Mouse (Mus musculus) embryonic facial prominence, embryonic 11.5 days (tissue): ENCODE data around the gene Fads6. TPM values are rescaled to one million over a fixed set of nuclear protein-coding genes. Genes with fewer than 3 reads are reported as not detected.

Source experiments
- ATAC-seq: fragments of 200-750 bp; cut with Nextera tagmentation; replicated peaks from 2 replicates; pipeline ENCODE4 v1.8.0; 2017; ENCODE audit warnings: low read depth; ENCODE audit not compliant: insufficient number of reproducible peaks, low FRiP score, low TSS enrichment
- DNase-seq: peaks from one replicate; pipeline ENCODE4 v3.0.0-alpha.2; 2015; ENCODE audit warnings: low spot score
- H3K27ac ChIP-seq: fragments of 300-500 bp; sonication (generic); replicated peaks from 2 replicates; pipeline ENCODE4 v1.5.1; 2014; ENCODE audit warnings: mild to moderate bottlenecking, low read depth, low read length, control low read depth
- H3K27me3 ChIP-seq: fragments of 300-500 bp; sonication (generic); 2 replicates; pipeline ENCODE4 v1.6.1; 2014; ENCODE audit warnings: mild to moderate bottlenecking, low read length, moderate library complexity, mixed read lengths; ENCODE audit not compliant: control insufficient read depth, insufficient read depth
- H3K36me3 ChIP-seq: fragments of 300-500 bp; sonication (generic); replicated peaks from 2 replicates; pipeline ENCODE4 v1.6.1; 2014; ENCODE audit warnings: low read depth, mild to moderate bottlenecking, low read length, moderate library complexity, mixed read lengths; ENCODE audit not compliant: control insufficient read depth, insufficient read depth
- H3K4me1 ChIP-seq: fragments of 300-500 bp; sonication (generic); 2 replicates; pipeline ENCODE4 v1.6.1; 2014; ENCODE audit warnings: low read length, mixed read lengths; ENCODE audit not compliant: control insufficient read depth, insufficient read depth
- H3K4me2 ChIP-seq: fragments of 300-500 bp; sonication (generic); 2 replicates; pipeline ENCODE4 v1.6.1; 2014; ENCODE audit warnings: low read depth, mild to moderate bottlenecking, control low read depth, low read length, moderate library complexity
- H3K4me3 ChIP-seq: fragments of 300-500 bp; sonication (generic); 2 replicates; pipeline ENCODE4 v1.5.1; 2014; ENCODE audit warnings: low read depth, low read length, control low read depth
- H3K9ac ChIP-seq: fragments of 300-500 bp; sonication (generic); replicated peaks from 2 replicates; pipeline ENCODE4 v1.6.1; 2014; ENCODE audit warnings: mild to moderate bottlenecking, control low read depth, low read length
- H3K9me3 ChIP-seq: fragments of 300-500 bp; sonication (generic); replicated peaks from 2 replicates; pipeline ENCODE4 v1.6.1; 2016; ENCODE audit warnings: mild to moderate bottlenecking, low read length, inconsistent platforms, mixed read lengths; ENCODE audit not compliant: control insufficient read depth
- WGBS: fragments of 180-500 bp; shearing (Covaris S2); extraction: QIAGEN DNeasy Blood & Tissue Kit; methylation state at CpG from one replicate; pipeline ENCODE4 v1.1.7; 2014; 5-methylcytosine and 5-hydroxymethylcytosine counted together
- polyA plus RNA-seq: library from polyadenylated mRNA; unstranded; fragments of >200 nt; fragmentation: Nextera tagmentation; extraction: Ambion mirVana; gene quantifications from 2 replicates; pipeline ENCODE4 v1.2.1, GENCODE M21; 2014

Gene Fads6
- polyA plus RNA-seq: 0.14 and 0.28 TPM in 2 replicates

GRCm38 (mm10) chr11:115297214-115297826 lies at the start of gene Fads6:
Gene Fads6 (minus strand): TSS chr11:115297663.
- Histone ChIP-seq H3K36me3 (no peaks in the 10 kb centered on the region), H3K27me3 (peaks cover 13% of the 10 kb centered on the region; the same call in 1 of the 2 replicates), H3K4me1 (no peaks in the 10 kb centered on the region), H3K27ac (no peak within 1 kb of the TSS), H3K4me3 (peak within 1 kb of the TSS; percentile 43), H3K9ac (peak within 1 kb of the TSS; percentile 56), H3K9me3 (no peaks in the 10 kb centered on the region), H3K4me2 (peak within 1 kb of the TSS; percentile 88)
- DNase-seq: peak; percentile 62
- ATAC-seq: 0 out of 2 replicates have a peak, but pooled peaks have one; percentile 44
- under 1% methylated on average over 42 of the region's 44 CpGs for WGBS

- Histone ChIP-seq H3K9ac (no peak overlapping the region), H3K27ac (no peak overlapping the region), H3K4me1 (peaks cover 13% of the 10 kb centered on the region), H3K4me2 (no peak overlapping the region; the same call in 1 of the 2 replicates), H3K4me3 (no peak overlapping the region), H3K36me3 (no peaks in the 10 kb centered on the region), H3K9me3 (no peaks in the 10 kb centered on the region), H3K27me3 (peaks cover 6% of the 10 kb centered on the region; the same call in 1 of the 2 replicates)
- 13% methylated on average over 7 of the region's 7 CpGs for WGBS
- peak; percentile 56; the same call in 1 of the 2 replicates for ATAC-seq
- DNase-seq: peak; percentile 92
Observed at GRCm38 (mm10) chr11:115345515-115345914, 48.1 kb upstream of the Fads6 start.

DNA sequence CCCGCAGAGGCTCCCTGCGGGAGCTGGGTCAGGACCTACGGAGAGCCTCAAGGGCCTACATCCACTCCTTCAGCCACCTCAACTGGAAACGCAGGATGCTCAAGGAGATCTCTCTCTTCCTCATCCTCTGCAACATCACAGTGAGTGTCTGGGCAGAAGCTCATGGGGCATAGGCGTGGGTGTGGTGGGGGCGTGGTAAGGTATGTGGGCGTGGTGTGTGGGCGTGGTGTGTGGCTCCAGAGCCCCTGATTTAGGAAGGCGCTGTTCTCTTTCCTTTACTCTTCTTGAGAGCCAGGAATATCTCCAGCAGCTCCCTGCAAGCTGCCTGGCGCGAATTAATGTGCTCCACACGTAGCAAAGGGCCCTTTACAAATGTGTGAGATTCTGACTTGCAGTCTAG lies 47.5 kb upstream of the Fads6 start:
- H3K36me3 ChIP-seq: no peaks in the 10 kb centered on the region
- no peak overlapping the region for H3K4me3 ChIP-seq
- H3K27ac ChIP-seq: no peak overlapping the region
- no peak overlapping the region; the same call in 1 of the 2 replicates for H3K9ac ChIP-seq
- ATAC-seq (no peak), DNase-seq (peak; percentile 33)
- peaks cover 13% of the 10 kb centered on the region for H3K4me1 ChIP-seq
- 13% methylated on average over 12 of the region's 12 CpGs for WGBS
- no peak overlapping the region for H3K4me2 ChIP-seq
- peaks cover 6% of the 10 kb centered on the region; the same call in 1 of the 2 replicates for H3K27me3 ChIP-seq
- H3K9me3 ChIP-seq: no peaks in the 10 kb centered on the region

- H3K27ac ChIP-seq: no peak overlapping the region
- H3K4me2 ChIP-seq: no peak overlapping the region
- no peaks in the 10 kb centered on the region for H3K36me3 ChIP-seq
- peaks cover 13% of the 10 kb centered on the region for H3K4me1 ChIP-seq
- H3K9ac ChIP-seq: no peak overlapping the region
- peaks cover 9% of the 10 kb centered on the region; the same call in 1 of the 2 replicates for H3K27me3 ChIP-seq
- DNase-seq (no peak), ATAC-seq (no peak)
- WGBS: 74% methylated on average over 6 of the region's 6 CpGs
- H3K4me3 ChIP-seq: no peak overlapping the region
- no peaks in the 10 kb centered on the region for H3K9me3 ChIP-seq
Observed at GRCm38 (mm10) chr11:115341866-115342265, 44.4 kb upstream of the Fads6 start.

DNA sequence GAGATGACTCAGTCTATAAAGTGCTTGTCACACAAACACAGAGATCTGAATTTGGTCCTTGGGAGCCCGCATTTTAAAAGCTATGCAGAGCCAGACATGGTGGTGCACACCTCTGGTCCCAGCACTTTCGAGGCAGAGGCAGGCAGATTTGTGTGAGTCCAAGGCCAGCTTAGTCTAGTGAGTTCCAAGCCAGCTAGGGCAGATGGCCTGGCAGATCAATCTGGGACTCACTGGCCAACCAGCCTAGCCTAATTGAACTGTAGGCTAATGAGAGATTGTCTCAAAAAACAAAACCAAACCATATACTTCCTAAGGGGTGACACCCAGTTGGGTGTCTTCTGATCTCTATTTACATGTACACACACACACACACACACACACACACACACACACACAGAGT lies 43.8 kb upstream of the Fads6 start:
- WGBS: 61% methylated on average over 2 of the region's 2 CpGs
- DNase-seq (no peak), ATAC-seq (no peak)
- no peak overlapping the region for H3K27ac ChIP-seq
- peaks cover 13% of the 10 kb centered on the region for H3K4me1 ChIP-seq
- H3K4me3 ChIP-seq: no peak overlapping the region
- no peak overlapping the region for H3K9ac ChIP-seq
- no peaks in the 10 kb centered on the region for H3K36me3 ChIP-seq
- no peaks in the 10 kb centered on the region for H3K9me3 ChIP-seq
- H3K4me2 ChIP-seq: no peak overlapping the region
- H3K27me3 ChIP-seq: peaks cover 9% of the 10 kb centered on the region; the same call in 1 of the 2 replicates

- ATAC-seq: no peak
- Histone ChIP-seq H3K27me3 (peaks cover 26% of the 10 kb centered on the region), H3K9ac (no peak overlapping the region), H3K36me3 (no peaks in the 10 kb centered on the region), H3K9me3 (no peaks in the 10 kb centered on the region), H3K4me2 (no peak overlapping the region), H3K27ac (no peak overlapping the region), H3K4me3 (no peak overlapping the region), H3K4me1 (no peaks in the 10 kb centered on the region)
- no peak for DNase-seq
- WGBS: 82% methylated on average over 1 of the region's 1 CpGs
Observed at GRCm38 (mm10) chr11:115337826-115338225, 40.4 kb upstream of the Fads6 start.

GRCm38 (mm10) chr11:115337350-115337749 lies 39.9 kb upstream of the Fads6 start:
- no peaks in the 10 kb centered on the region for H3K9me3 ChIP-seq
- peaks cover 26% of the 10 kb centered on the region for H3K27me3 ChIP-seq
- no peak overlapping the region for H3K4me3 ChIP-seq
- H3K27ac ChIP-seq: no peak overlapping the region
- 61% methylated on average over 3 of the region's 3 CpGs for WGBS
- H3K4me2 ChIP-seq: no peak overlapping the region
- ATAC-seq: no peak
- H3K36me3 ChIP-seq: no peaks in the 10 kb centered on the region
- DNase-seq: no peak
- H3K4me1 ChIP-seq: no peaks in the 10 kb centered on the region
- no peak overlapping the region for H3K9ac ChIP-seq

DNA sequence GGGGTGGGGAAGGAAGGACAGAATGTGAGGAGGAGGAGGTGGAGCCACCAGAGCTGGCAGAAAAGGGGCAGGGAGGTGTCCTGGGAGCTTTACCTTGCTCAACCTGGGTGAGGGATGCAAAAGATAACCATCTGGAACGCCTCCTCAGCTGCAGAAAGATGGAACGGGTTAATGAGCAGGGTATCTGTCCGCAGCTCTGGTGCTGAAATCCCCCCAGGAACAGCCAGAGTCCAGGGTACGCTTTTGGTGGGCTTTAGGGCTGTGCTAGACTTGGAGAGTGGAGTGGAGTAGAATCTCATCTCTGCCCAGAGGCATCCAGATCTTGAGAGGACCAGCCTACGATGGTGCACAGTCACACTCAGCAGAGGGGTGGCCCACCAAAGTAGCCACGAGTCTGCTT lies 38.7 kb upstream of the Fads6 start:
- no peak for ATAC-seq

More for the DNA sequence above, 38.7 kb upstream of the Fads6 start:
- WGBS: 19% methylated on average over 6 of the region's 6 CpGs
- peak; percentile 68 for DNase-seq
- Histone ChIP-seq H3K9ac (no peak overlapping the region), H3K4me2 (no peak overlapping the region), H3K4me3 (no peak overlapping the region), H3K9me3 (no peaks in the 10 kb centered on the region), H3K36me3 (no peaks in the 10 kb centered on the region), H3K4me1 (no peaks in the 10 kb centered on the region), H3K27ac (no peak overlapping the region), H3K27me3 (peaks cover 26% of the 10 kb centered on the region)
